Mouse (Mus musculus): ENCODE data around the gene Lrp5.

DNA sequence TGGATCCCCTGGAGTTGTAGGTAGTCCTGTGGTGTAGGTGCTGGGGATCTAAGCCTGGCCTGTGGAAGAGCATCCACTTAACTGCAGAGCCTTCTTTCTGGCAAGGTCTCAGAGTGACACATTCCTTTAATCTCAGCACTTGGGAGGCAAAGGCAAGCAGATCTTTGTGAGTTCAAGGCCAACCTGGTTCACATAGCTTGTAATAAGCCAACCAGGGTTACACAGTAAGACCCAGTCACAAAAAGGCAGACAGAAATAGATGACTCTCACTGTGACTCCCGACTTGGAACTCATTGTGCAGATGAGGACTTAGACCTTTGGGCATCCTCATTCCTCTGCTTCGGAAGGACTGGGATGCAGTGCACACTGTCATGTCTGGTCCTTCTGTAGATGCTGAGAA, 24.1 kb upstream of the Lrp5 start:
- TF ChIP-seq NRF1 (IDR thresholded peaks at IDR 0.05; ENCODE audit: insufficient read depth, low read depth, low read length, poor library complexity, severe bottlenecking): no peak
- no peak for TF ChIP-seq POLR2A (IDR thresholded peaks at IDR 0.05; ENCODE audit: control insufficient read depth in 1 of 2, insufficient read depth in 1 of 2, low read depth in 1 of 2, low read length in 2 of 2, poor library complexity in 1 of 2)
- TF ChIP-seq CTCF (IDR thresholded peaks at IDR 0.05 in 2 of 3, conservative IDR thresholded peaks at IDR 0.05 in 1 of 3; ENCODE audit: control insufficient read depth in 1 of 3, insufficient read depth in 1 of 3, low read depth in 2 of 3, low read length in 3 of 3, poor library complexity in 1 of 3, severe bottlenecking in 1 of 3): no peak
- no peak for TF ChIP-seq GABPA (IDR thresholded peaks at IDR 0.05; ENCODE audit: low read depth, low read length)

All from MEL (cell line).